Mouse (Mus musculus) spleen, adult 2 months (tissue): ENCODE measurements around the gene Fam174b.

Experiments
- CTCF ChIP-seq: fragments of 200-500 bp; IDR thresholded peaks from 2 replicates; pipeline ENCODE4 v1.5.1; 2011; ENCODE audit warnings: mild to moderate bottlenecking, inconsistent platforms; ENCODE audit not compliant: insufficient read depth, insufficient read length, insufficient replicate concordance; ENCODE audit errors: extremely low read depth
- POLR2A ChIP-seq: fragments of 200-500 bp; IDR thresholded peaks from 2 replicates; pipeline ENCODE4 v1.6.1; 2011; ENCODE audit warnings: low read depth, low read length, inconsistent platforms

DNA sequence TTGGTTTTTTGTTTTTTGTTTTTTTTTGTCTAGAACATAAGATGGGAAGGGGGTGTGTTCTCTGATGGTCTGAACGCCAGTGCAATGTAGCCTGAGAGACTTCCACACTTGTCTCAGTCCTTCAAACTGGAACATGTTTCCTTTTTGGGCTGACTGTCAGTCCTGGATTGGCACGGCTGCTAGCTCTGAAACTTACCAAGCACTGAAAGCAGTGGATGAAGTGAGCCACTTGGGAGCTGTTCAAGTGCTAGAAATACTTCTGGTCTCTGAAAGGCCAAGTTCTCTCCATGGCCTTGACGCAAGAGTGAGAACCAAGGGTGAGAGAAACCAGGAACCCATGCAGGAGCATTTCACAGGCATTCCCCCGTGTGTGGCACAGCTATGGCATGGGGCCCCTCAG lies 29.1 kb downstream of the Fam174b start:
- TF ChIP-seq POLR2A: no peak
- no peak for TF ChIP-seq CTCF
